Mouse (Mus musculus): ENCODE measurements at regions not wholly inside any gene's neighbourhood (a gene's known extent, or its start where the extent isn't known, plus 50 kb on each side); places are given as distances from the start of the nearest gene placed in this dataset.

- TF ChIP-seq POLR2A (IDR thresholded peaks at IDR 0.05; ENCODE audit: insufficient read length, low read depth) (no peak), POLR2AphosphoS2 (IDR thresholded peaks at IDR 0.05; ENCODE audit: insufficient read length, low read depth) (no peak), MAX (IDR thresholded peaks at IDR 0.05; ENCODE audit: low read depth) (no peak), USF1 (IDR thresholded peaks at IDR 0.05; ENCODE audit: low read depth) (no peak), TCF3 (IDR thresholded peaks at IDR 0.05; ENCODE audit: insufficient read length, low read depth) (no peak), CEBPB (IDR thresholded peaks at IDR 0.05; ENCODE audit: insufficient read depth, poor library complexity, severe bottlenecking) (no peak), REST (IDR thresholded peaks at IDR 0.05; ENCODE audit: insufficient read depth, insufficient read length) (no peak), MYOD1 (IDR thresholded peaks at IDR 0.05; ENCODE audit: control insufficient read depth in 1 of 3, insufficient read length in 2 of 3, low read depth in 2 of 3) (no peak), TCF12 (IDR thresholded peaks at IDR 0.05; ENCODE audit: insufficient read depth, poor library complexity, severe bottlenecking) (no peak), E2F4 (IDR thresholded peaks at IDR 0.05; ENCODE audit: insufficient read depth) (no peak)
Measured at GRCm38 (mm10) chr11:44007526-44008040, 106.6 kb upstream of the Adra1b start.
